Mouse (Mus musculus) liver, adult 2 months (tissue): Measurements from ENCODE around the gene Kndc1. TPM values are rescaled to one million over a fixed set of nuclear protein-coding genes. Genes with fewer than 3 reads are reported as not detected.

Source experiments
- DNase-seq: peaks from one replicate; pipeline ENCODE4 v3.0.0-alpha.2; 2011; ENCODE audit warnings: low read depth, low spot score; ENCODE audit errors: extremely low read depth
- H3K27ac ChIP-seq: fragments of 200-500 bp; replicated peaks from 2 replicates; pipeline ENCODE4 v1.5.1; 2012; ENCODE audit warnings: low read depth, mild to moderate bottlenecking, control low read depth, inconsistent platforms, low read length; ENCODE audit not compliant: insufficient read depth
- H3K27me3 ChIP-seq: fragments of 200-500 bp; 2 replicates; pipeline ENCODE4 v1.6.1; 2012; ENCODE audit warnings: mild to moderate bottlenecking, moderate library complexity, low read length, inconsistent platforms; ENCODE audit not compliant: control insufficient read depth, insufficient read depth
- H3K36me3 ChIP-seq: fragments of 200-500 bp; 2 replicates; pipeline ENCODE4 v1.6.1; 2012; ENCODE audit warnings: low read length, inconsistent platforms; ENCODE audit not compliant: control insufficient read depth, insufficient read depth
- H3K4me1 ChIP-seq: fragments of 200-500 bp; 2 replicates; pipeline ENCODE4 v1.6.1; 2011; ENCODE audit warnings: low read length; ENCODE audit not compliant: control insufficient read depth, insufficient read depth
- H3K4me3 ChIP-seq: fragments of 200-500 bp; 2 replicates; pipeline ENCODE4 v1.5.1; 2011; ENCODE audit warnings: low read depth, mild to moderate bottlenecking, control low read depth, low read length, moderate library complexity; ENCODE audit not compliant: insufficient read depth
- H3K79me2 ChIP-seq: fragments of 200-500 bp; 2 replicates; pipeline ENCODE4 v1.6.1; 2012; ENCODE audit warnings: inconsistent platforms, mild to moderate bottlenecking, low read length, moderate library complexity; ENCODE audit not compliant: control insufficient read depth, insufficient read depth
- H3K9ac ChIP-seq: fragments of 200-500 bp; 2 replicates; pipeline ENCODE4 v1.6.1; 2012; ENCODE audit warnings: low read depth, mild to moderate bottlenecking, control low read depth, inconsistent platforms, low read length
- CTCF ChIP-seq: fragments of 200-500 bp; IDR thresholded peaks from 2 replicates; pipeline ENCODE4 v1.5.1; 2011; ENCODE audit warnings: low read depth, low read length, control low read depth
- POLR2A ChIP-seq: fragments of 200-500 bp; IDR thresholded peaks from 2 replicates; pipeline ENCODE4 v1.6.1; 2011; ENCODE audit warnings: low read length, control low read depth; ENCODE audit not compliant: insufficient read depth; ENCODE audit errors: extremely low read depth
- WGBS: fragments of 180-500 bp; shearing (Covaris S2); methylation state at CpG from one replicate; pipeline ENCODE4 v1.1.7; 2018; 5-methylcytosine and 5-hydroxymethylcytosine counted together
- polyA plus RNA-seq: library from polyadenylated mRNA; depleted of rRNA; stranded (reverse); fragments of >200 nt; gene quantifications from 2 replicates; pipeline ENCODE4 v1.2.3, GENCODE M21; 2012
- total RNA-seq: library from RNA; depleted of rRNA; stranded (reverse); fragments of >200 nt; gene quantifications from 2 replicates; pipeline ENCODE4 v1.2.3, GENCODE M21; 2014

Kndc1 gene
- total and polyA plus RNA-seq, 2 experiments: 0.09 TPM; not detected in 1

- Histone ChIP-seq H3K27me3 (no peaks in the 10 kb centered on the region), H3K9ac (no peak overlapping the region), H3K36me3 (no peaks in the 10 kb centered on the region), H3K4me1 (no peaks in the 10 kb centered on the region), H3K79me2 (no peaks in the 10 kb centered on the region), H3K4me3 (no peak overlapping the region), H3K27ac (no peak overlapping the region)
- 57% methylated on average over 11 of the region's 11 CpGs for WGBS
- no peak for DNase-seq
- no peak for TF ChIP-seq POLR2A
- TF ChIP-seq CTCF: no peak
Measured at GRCm38 (mm10) chr7:139957437-139957836, 62.9 kb downstream of the Kndc1 start.

DNA sequence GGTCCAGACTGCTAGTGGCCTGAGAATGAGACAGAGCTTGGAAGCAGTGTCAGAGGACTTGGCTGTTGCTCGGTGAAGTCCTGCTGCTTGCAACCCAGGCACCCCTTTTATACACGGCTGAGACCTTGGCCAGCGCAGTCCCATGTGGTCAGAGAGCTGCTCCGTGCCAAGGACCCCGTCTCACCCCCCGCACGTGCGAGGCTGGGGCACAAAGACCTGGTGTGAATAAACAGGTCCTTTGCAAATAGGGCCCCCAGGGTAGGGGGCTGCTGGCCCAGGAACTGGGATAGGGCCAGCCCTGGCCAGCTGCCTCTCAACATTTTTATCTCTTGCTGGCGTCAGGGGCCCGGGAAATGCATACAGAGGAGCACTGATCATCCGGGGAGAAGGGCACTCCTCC, 63.5 kb downstream of the Kndc1 start:
- no peaks in the 10 kb centered on the region for H3K36me3 ChIP-seq
- H3K27ac ChIP-seq: no peak overlapping the region
- no peaks in the 10 kb centered on the region for H3K79me2 ChIP-seq
- H3K4me1 ChIP-seq: no peaks in the 10 kb centered on the region
- DNase-seq: no peak
- H3K27me3 ChIP-seq: no peaks in the 10 kb centered on the region
- no peak overlapping the region for H3K4me3 ChIP-seq
- H3K9ac ChIP-seq: no peak overlapping the region
- no peak for TF ChIP-seq CTCF
- no peak for TF ChIP-seq POLR2A
- WGBS: 21% methylated on average over 11 of the region's 11 CpGs

GRCm38 (mm10) chr7:139961141-139961540, 66.6 kb downstream of the Kndc1 start:
- 83% methylated on average over 10 of the region's 10 CpGs for WGBS

DNA sequence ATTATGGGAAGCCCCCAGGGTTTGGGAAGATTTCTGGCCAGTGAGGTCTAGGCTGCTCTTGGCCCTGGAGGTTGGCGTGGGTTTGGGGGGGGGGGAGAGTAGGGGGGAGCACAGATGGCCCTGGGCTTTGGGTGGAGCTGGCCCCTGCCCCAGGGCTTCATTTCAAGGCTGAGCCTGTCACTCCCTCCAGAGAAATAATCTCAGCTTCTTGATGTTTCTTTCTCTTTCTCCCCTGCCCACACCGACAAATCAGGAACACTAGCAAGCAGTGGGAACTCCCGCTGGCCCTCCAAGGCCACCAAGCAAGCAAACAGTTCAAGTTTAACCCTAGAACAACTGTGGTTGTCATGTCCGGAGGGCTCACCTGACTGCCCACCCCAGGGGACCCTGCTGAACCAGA, 69.3 kb downstream of the Kndc1 start:
- H3K4me3 ChIP-seq: no peak overlapping the region
- no peaks in the 10 kb centered on the region for H3K27me3 ChIP-seq
- no peak overlapping the region for H3K27ac ChIP-seq
- no peak overlapping the region for H3K9ac ChIP-seq
- TF ChIP-seq POLR2A: no peak
- TF ChIP-seq CTCF: no peak
- H3K4me1 ChIP-seq: no peaks in the 10 kb centered on the region
- 51% methylated on average over 4 of the region's 4 CpGs for WGBS
- no peaks in the 10 kb centered on the region for H3K79me2 ChIP-seq
- no peaks in the 10 kb centered on the region for H3K36me3 ChIP-seq
- no peak for DNase-seq

More at GRCm38 (mm10) chr7:139961141-139961540, 66.6 kb downstream of the Kndc1 start:
- no peak for DNase-seq
- TF ChIP-seq CTCF (no peak), POLR2A (no peak)
- no peak overlapping the region for H3K4me3 ChIP-seq
- no peak overlapping the region for H3K9ac ChIP-seq
- H3K4me1 ChIP-seq: no peaks in the 10 kb centered on the region
- H3K27ac ChIP-seq: no peak overlapping the region
- H3K36me3 ChIP-seq: no peaks in the 10 kb centered on the region
- H3K79me2 ChIP-seq: no peaks in the 10 kb centered on the region
- no peaks in the 10 kb centered on the region for H3K27me3 ChIP-seq

- WGBS: 29% methylated on average over 4 of the region's 4 CpGs
- TF ChIP-seq CTCF: no peak
- TF ChIP-seq POLR2A: no peak
- H3K9ac ChIP-seq: no peak overlapping the region
Measured at GRCm38 (mm10) chr7:139967175-139967574, 72.7 kb downstream of the Kndc1 start.

DNA sequence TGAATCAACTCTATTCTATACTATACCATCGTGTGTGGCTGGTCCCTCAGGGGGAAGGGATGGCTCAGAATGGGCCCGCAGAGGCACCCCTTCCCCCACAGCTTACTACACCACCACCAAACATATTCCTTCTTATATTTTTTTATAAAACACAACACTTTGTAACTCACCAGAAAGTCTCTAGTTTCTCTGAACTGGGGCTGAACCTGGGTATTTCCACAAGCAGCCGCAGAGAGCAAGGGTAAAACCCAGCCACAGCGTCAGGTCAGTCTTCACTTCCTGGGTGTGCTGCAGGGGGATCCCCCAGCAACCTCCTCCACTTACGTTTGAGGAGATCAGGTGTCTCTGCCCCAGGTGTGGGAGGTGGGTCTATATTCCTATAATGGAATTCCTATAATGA, 73.9 kb downstream of the Kndc1 start:
- H3K27me3 ChIP-seq: no peaks in the 10 kb centered on the region
- H3K9ac ChIP-seq: no peak overlapping the region
- H3K27ac ChIP-seq: no peak overlapping the region
- no peaks in the 10 kb centered on the region for H3K79me2 ChIP-seq
- WGBS: 62% methylated on average over 5 of the region's 5 CpGs
- H3K36me3 ChIP-seq: no peaks in the 10 kb centered on the region
- no peak for DNase-seq
- TF ChIP-seq CTCF: no peak
- TF ChIP-seq POLR2A: no peak
- no peak overlapping the region for H3K4me3 ChIP-seq
- H3K4me1 ChIP-seq: no peaks in the 10 kb centered on the region

More at GRCm38 (mm10) chr7:139967175-139967574, 72.7 kb downstream of the Kndc1 start:
- Histone ChIP-seq H3K4me3 (no peak overlapping the region), H3K79me2 (no peaks in the 10 kb centered on the region), H3K4me1 (no peaks in the 10 kb centered on the region), H3K36me3 (no peaks in the 10 kb centered on the region), H3K27ac (no peak overlapping the region), H3K27me3 (no peaks in the 10 kb centered on the region)
- DNase-seq: no peak
